Comparison of ENCODE assay signal across 38 mouse cellular contexts in genomic region chr13:113082101-113082500, GRCm38 (mm10). TPM values are rescaled to one million over a fixed set of nuclear protein-coding genes. Genes with fewer than 3 reads are reported as not detected.
"Had no signal": no experiment of that assay in that cellular context is flagged by ENCODE, and none has a peak within 500 bp of the region (broad histone marks: within the 10 kb centered on the region; RNA-seq: fewer than 3 reads in every experiment).

No protein-coding gene starts in this region.

- H3K36me3 ChIP-seq: embryonic facial prominence, embryonic 10.5 days; embryonic facial prominence, embryonic 12.5 days; embryonic facial prominence, embryonic 13.5 days; embryonic facial prominence, embryonic 15.5 days; forebrain, embryonic 12.5 days; forebrain, embryonic 15.5 days had no signal

- ATAC-seq: forebrain, embryonic 13.5 days; forebrain, embryonic 14.5 days; forebrain, embryonic 15.5 days; forebrain, embryonic 16.5 days had no signal

- H3K9me3 ChIP-seq: embryonic facial prominence, embryonic 10.5 days; embryonic facial prominence, embryonic 12.5 days; embryonic facial prominence, embryonic 13.5 days; embryonic facial prominence, embryonic 15.5 days; forebrain, embryonic 12.5 days; forebrain, embryonic 13.5 days; forebrain, embryonic 15.5 days had no signal

- H3K27me3 ChIP-seq: embryonic facial prominence, embryonic 12.5 days; embryonic facial prominence, embryonic 13.5 days; embryonic facial prominence, embryonic 15.5 days; forebrain, embryonic 12.5 days; forebrain, embryonic 13.5 days; forebrain, embryonic 15.5 days had no signal

- H3K9ac ChIP-seq: embryonic facial prominence, embryonic 12.5 days; embryonic facial prominence, embryonic 13.5 days; embryonic facial prominence, embryonic 15.5 days; forebrain, embryonic 12.5 days; forebrain, embryonic 13.5 days; forebrain, embryonic 15.5 days had no signal

- H3K4me1 ChIP-seq: embryonic facial prominence, embryonic 10.5 days; embryonic facial prominence, embryonic 12.5 days; embryonic facial prominence, embryonic 13.5 days; embryonic facial prominence, embryonic 15.5 days; forebrain, embryonic 13.5 days; forebrain, embryonic 15.5 days had no signal

- DNase-seq: cerebellum, adult 2 months; cerebellum, adult 8-10 months; cerebellum, adult 9-10 months; cerebellum, adult 9-11 months; cerebellum, postnatal 10 days; cerebellum, postnatal 14 days; cerebellum, postnatal 25 days; cerebellum, postnatal 36 days; embryo, embryonic 11 days; gastrocnemius, adult 2 months; gastrocnemius, postnatal 10 days; gastrocnemius, postnatal 14 days; gastrocnemius, postnatal 25 days; gastrocnemius, postnatal 36 days; heart, adult 11 months; heart, adult 18-20 months; heart, adult 2 months had no signal

- H3K4me3 ChIP-seq: embryonic facial prominence, embryonic 10.5 days; embryonic facial prominence, embryonic 12.5 days; embryonic facial prominence, embryonic 13.5 days; embryonic facial prominence, embryonic 15.5 days; erythroblast, embryonic 14.5 days; forebrain, embryonic 12.5 days; forebrain, embryonic 13.5 days; forebrain, embryonic 15.5 days; gastrocnemius, adult 2 months; heart, adult 2 months had no signal

- H3K4me2 ChIP-seq: embryonic facial prominence, embryonic 12.5 days; embryonic facial prominence, embryonic 13.5 days; embryonic facial prominence, embryonic 15.5 days; forebrain, embryonic 12.5 days; forebrain, embryonic 13.5 days; forebrain, embryonic 15.5 days had no signal

- H3K27ac ChIP-seq: embryonic facial prominence, embryonic 10.5 days; embryonic facial prominence, embryonic 12.5 days; embryonic facial prominence, embryonic 13.5 days; embryonic facial prominence, embryonic 15.5 days; forebrain, embryonic 12.5 days; forebrain, embryonic 13.5 days; forebrain, embryonic 15.5 days; gastrocnemius, adult 2 months; heart, adult 2 months had no signal

RNA-seq across cellular contexts. Expression of gene Gzma, which starts 18.7 kb away (rescaled TPM):
- total RNA-seq: gastrocnemius, adult 18-20 months; gastrocnemius, adult 2 months; gastrocnemius, adult 8-10 months; gastrocnemius, postnatal 10 days; gastrocnemius, postnatal 14 days; gastrocnemius, postnatal 25 days; gastrocnemius, postnatal 4 days; granulocyte monocyte progenitor cell, adult 5-6 weeks had no signal
- polyA plus RNA-seq: embryonic facial prominence, embryonic 10.5 days; embryonic facial prominence, embryonic 11.5 days; embryonic facial prominence, embryonic 12.5 days; embryonic facial prominence, embryonic 13.5 days; embryonic facial prominence, embryonic 15.5 days; erythroblast, embryonic 14.5 days; forebrain, embryonic 11.5 days; forebrain, embryonic 12.5 days; forebrain, embryonic 13.5 days; forebrain, embryonic 14.5 days; forebrain, embryonic 15.5 days; forebrain, embryonic 16.5 days; frontal cortex, adult 2 months had no signal

RNA-seq across cellular contexts. Expression of gene Gpx8, which starts 35.9 kb away (rescaled TPM):
- total RNA-seq: granulocyte monocyte progenitor cell, adult 5-6 weeks had no signal
- polyA plus RNA-seq: erythroblast, embryonic 14.5 days had no signal

RNA-seq across cellular contexts. Expression of gene Cdc20b, which starts 47.2 kb away (rescaled TPM):
- total RNA-seq: common myeloid progenitor, adult 5-6 weeks; gastrocnemius, adult 18-20 months; gastrocnemius, adult 2 months; gastrocnemius, adult 8-10 months; gastrocnemius, postnatal 10 days; gastrocnemius, postnatal 14 days; gastrocnemius, postnatal 25 days; gastrocnemius, postnatal 36 days; gastrocnemius, postnatal 4 days; granulocyte monocyte progenitor cell, adult 5-6 weeks; heart, adult 18-20 months; heart, adult 2 months; heart, adult 8-10 months had no signal
- polyA plus RNA-seq: cerebellum, adult 2 months; cortical plate, adult 2 months; embryonic facial prominence, embryonic 11.5 days; embryonic facial prominence, embryonic 12.5 days; erythroblast, embryonic 14.5 days; gonadal fat pad, adult 2 months had no signal
